Mouse (Mus musculus) cerebellum, adult 8-10 months (tissue): ENCODE measurements at regions not wholly inside any gene's neighbourhood (a gene's known extent, or its start where the extent isn't known, plus 50 kb on each side); places are given as distances from the start of the nearest gene placed in this dataset.

Experiments used
- DNase-seq: peaks from one replicate; pipeline ENCODE4 v3.0.0; 2022

DNA sequence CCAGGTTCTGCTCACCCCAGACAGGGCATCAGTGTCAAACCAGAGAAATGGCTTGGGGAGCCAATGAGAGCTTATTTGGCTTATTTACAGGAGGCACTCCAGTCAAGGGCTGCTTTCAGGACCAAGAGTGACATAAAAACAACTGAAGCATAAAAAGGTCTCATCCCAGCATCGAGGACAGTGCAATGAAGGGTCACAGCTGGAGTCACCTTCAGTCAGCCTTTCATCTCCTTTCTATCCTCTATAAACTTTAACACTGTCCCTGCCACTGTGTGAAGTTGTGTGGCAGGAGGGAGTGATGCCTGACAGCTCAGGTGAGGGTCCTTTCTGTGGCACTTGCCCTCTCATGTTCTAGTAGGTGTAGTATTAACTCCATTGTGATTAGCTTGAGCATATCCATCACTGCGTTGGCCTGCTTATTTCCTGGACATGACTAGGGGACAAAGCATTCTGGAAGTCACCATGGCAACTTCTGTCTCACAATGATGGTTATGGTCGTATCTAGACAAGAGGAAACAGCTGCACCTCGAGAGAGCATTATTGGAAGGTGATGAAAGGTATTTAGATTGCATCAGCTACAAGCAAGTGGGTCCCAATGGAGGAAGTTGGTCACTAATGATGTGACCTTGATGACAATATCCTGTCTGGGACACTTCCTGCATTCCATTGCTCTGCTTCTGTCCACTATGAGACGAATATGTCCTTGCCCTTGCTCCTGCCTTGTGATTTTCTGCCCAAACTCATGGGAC is 87.8 kb upstream of the Enpp6 start:
- DNase-seq = no peak

DNA sequence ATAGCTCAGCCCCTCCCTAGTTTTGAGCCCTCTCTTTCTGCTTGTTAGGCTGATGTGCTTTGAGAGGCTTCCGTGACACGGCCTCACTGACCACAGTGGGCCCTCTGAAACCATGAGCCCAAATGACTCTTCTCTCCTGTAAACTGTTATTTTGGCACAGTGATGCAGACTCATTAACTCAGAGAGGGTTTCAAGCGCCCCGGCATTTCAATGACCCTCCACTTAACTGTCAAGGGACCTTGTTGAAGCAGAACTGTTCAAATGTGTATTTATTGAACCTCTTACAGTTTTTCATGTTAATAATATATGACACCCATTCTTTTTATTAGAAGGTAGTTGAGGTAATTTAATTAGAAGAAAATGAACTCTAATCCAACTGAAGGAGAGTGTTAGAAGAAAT is 85.9 kb upstream of the Enpp6 start:
- no peak for DNase-seq

DNA sequence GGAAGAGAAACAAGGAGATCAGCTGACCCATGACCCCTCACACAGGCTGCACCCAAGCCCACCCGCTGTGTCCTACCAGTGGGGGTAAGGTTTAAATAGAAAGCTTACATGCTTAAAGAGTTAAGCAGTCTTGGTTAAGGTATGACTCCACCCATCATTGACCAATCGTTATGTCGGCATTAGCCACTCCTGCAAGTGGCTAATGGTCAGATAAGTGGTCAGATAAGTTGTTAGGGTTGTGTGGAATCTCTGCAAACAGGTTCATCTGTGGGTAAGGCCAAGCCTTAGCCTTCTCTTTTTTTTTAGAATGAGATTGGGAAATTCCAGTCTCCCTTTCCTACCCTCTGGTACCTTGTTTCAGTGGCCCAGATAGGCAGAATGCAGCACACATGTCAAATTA is 82.0 kb upstream of the Enpp6 start:
- no peak for DNase-seq

DNA sequence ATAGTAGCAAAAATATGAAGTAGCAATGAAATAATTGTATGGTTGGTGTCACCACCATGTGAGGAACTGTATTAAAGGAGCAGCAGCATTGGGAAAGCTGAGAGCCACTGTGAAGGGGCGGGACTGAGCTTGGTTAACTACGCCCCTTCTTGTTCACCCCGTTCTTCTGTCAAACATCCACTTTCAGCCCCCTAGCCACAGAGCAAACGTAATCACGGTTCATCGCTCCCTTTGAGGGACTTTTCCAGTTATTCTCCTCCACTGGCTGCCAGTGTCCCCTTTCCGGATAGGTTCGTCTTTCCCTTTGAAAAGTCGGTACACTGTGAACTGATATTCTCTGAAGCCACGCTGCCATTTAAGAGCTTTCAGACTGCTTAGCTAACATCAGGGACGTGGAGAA is 79.3 kb upstream of the Enpp6 start:
- no peak for DNase-seq

DNA sequence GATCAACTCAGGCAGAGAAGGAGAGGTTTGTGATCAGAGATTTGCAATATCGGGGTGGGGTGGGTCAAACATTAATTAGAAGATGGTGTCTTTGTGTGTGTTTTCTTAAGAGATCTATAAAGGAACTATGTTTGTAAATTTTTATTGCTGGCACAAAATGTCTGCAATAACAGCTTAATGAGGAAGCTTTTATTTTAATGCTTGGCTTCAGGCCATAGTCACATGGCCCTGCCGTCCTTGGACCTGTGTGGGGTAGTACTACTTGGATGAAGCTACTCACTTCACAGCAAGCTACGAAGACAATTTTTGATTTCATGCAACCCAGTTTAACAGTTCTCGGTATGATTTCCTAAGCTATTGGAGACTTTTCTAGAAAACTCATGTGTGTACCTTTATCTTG is 78.5 kb upstream of the Enpp6 start:
- DNase-seq = no peak

DNA sequence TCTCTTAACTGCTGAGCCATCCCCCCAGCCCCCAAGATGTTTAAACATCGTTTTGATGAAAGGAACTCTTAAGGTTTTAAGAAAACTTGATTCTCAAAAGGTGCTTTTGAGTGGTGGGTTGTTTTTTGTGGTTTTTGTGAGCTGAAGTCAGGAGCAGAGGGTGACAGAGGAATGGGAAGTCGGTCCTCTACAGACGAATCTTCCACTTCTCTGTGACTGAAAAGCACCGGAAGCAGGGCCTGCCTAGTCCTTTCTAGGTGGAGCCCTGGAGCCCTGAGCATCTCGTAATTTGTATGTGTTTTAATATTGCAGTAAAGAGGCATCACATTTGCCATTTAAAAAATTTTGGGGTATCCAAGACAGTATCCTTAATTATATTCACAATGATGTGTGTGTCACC is 72.7 kb upstream of the Enpp6 start:
- no peak for DNase-seq

DNA sequence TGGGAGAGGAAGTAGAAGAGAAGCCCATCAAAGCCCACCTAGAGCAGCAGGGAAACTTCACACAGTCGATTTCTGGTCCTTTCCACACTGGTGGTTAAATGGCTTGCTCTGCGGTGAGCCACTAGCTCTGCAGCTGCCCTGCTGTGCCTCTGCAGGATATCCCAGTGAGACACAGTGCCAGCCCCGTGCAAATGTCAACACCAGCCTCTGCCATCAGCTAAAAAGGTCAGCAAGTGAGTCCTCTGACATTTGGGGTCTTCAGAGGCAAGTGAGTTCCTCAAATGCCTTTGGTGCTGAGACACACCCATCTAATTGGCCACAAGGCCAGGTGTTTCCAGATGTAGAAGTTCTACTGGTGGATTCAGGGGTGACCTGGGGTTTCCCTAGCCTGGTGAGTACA is 66.6 kb upstream of the Enpp6 start:
- DNase-seq = no peak

DNA sequence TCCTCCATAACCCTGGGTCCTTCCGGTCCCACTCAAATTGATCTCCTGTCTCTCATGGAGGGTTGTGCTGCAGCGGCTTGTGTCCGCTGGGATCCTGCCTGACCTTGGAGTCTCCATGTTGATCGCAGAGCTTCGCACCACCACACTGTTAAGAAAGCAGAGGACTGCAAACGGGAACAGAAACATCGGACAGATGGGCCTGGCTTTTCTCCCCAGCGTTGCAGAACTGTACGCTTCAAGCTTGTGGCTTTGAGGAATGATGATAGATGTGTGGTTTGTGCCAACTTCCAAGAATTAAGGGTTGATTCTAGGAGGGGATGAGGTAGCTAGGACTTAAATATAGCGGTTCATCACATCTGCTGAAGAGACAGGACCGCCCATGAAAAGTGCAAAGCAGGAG is 65.6 kb upstream of the Enpp6 start:
- DNase-seq = no peak

DNA sequence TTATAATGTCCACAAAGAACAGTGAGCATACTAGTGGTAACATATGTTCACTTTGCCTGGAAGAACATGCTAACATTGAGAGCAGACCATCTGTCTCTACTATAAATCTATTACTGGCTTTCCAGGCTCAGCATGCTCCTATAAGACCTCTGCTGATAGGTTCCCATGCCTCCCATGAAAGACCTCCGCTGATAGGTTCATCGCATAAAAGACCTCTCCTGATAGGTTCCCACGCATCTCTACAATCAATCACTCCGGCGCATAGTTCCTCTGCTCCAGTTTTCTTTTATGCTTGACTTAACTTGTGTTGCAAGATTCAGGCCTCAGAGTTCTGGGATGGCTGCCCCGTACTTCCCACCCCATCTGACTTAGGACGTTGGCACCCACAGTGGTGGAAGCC is 65.1 kb upstream of the Enpp6 start:
- no peak for DNase-seq

DNA sequence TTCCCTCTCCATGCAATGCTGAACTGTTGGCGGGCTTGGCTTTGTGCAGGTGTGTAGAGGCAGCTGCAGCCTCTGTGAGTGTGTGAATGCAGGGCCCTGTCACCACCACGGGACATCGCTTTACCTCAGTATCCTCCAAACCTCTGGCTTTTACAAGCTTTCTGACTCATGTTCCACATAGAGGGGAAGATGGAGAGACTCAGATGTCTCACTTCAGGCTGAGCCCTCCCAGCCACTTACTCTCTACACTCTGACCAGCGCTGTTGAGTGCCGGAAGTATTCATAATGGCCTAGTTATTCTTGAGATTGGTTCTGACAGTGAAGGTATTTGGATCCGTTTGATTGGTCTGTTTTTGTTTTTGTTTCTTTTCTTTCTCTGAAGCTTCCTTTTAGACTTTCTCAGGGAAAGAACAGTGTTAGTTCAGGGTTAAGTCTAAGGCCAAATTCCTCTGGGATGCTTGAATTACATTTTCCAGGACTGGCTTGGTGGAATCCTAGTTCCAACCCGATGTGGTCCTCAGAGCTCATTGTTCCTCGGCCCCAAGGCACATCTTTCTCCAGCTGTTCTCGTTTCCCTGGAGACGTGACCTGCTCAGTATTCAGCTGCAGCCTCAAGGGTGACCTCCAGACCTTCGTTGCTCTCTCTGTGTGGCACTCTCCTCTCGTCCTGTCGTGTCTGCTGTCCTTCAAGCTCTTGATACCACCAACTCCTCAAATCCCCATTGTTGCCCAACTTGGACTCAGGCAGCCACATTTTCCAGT is 61.7 kb upstream of the Enpp6 start:
- DNase-seq = no peak

DNA sequence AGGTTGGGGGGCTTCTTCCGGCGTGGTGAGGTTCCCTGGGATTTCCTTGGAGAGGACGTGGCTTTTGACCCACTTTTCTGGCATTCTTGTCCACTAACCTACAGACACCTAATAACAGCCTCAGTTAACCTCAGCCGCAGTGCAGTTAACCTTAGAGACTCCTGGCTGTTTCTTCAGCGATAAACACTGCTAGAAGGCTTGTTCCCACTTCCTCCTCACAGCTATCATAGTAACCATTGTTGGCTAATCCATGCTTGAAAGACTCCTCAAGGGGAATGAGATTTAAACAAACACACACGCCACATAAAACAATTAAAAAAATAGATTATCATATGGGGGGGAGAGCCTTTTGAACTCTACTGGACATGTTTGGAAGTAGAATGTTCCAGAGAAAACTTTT is 58.0 kb upstream of the Enpp6 start:
- no peak for DNase-seq

DNA sequence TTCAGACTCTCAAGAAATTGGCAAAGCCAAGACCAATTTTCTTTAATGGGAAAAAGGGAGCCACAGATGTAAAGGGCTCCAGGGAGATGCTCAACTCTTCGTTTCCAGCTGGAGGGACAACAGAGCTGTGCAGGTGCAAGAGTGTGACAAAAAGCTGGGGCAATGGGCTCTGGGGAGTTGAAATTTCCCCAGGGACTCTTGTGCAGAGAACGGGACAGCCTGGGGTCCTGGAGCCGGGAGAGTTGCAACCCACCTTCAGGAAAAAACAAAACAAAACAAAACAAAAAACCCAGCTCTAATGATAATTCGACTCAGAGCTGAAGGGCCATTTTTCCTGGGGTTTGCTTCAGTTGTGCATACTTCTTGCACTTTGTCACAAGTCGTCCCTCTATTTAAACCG is 57.0 kb upstream of the Enpp6 start:
- no peak for DNase-seq

DNA sequence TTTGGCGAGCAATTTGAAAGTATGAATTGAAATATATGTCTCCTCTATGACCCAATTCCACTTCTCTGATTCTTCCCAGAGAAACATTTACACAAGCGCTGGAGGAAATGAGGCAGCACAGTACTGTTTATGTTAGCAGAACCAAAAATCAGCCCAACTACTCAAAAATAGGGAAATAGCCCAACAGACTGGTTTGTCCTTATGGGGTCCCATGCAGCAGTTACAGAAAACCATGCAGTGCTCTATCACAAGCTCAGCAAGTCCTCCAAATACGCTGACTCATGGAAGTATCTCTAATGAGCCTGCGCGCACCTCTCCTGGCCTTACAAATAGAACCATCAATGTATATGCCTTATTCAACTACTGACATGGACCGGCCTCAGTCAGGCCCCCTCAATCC is 55.4 kb upstream of the Enpp6 start:
- no peak for DNase-seq

DNA sequence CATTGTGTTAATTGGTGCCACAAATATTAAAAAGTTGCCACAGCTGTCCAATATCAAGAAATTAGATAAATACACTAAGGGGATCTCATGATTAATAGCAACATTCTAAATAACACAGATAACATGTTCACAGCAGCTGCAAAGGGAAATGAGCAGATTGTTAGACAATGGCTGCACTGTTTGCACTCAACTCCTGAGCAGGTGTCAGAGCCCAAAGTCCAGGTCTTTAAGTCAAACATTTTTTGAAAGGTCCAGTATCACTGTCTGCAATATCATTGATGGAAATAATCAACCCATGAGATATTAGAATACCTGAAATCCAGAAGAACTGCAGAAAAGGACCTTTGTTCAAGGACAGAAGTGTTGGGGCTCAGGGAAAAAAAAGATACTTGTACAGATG is 53.4 kb upstream of the Enpp6 start:
- DNase-seq = no peak

DNA sequence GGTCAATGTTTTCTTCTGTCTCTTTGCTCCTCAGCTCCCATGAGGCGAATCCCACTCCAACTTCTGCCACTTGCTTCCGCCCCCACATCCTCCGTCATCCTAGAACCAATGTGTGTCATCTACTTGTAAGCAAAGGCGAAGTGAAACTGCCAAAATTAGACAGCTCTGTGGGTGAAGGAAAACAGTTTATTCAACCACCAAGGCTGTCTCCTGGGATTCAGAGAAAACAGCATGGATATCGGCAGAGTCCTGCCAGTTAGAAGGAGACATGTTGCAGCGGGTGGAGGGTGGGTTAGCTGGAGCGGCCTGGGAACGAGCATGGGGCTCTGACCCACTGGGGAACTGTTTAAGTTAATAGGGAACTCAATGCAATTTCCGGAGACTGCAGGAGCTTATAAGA is 52.4 kb upstream of the Enpp6 start:
- DNase-seq = no peak

DNA sequence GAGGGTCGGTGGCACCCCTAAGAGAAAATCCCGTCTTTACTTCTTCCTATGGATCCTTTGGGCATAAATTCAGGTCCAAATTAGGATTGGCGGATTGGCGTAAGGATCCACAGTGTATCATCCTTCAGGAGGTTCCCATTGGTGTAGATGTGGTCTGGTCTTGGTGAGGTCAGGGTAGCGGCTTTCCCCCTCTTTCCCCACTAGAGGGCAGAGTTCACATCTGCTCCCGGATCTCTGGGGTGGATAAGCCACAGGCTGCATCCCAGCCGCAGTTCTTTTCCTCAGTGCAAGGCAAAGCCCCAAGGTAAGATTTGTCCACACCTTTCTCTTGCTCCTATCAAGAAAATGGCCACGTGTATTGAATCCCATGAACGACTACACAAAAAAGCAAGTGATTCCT is 51.8 kb upstream of the Enpp6 start:
- peak; percentile 29 for DNase-seq

DNA sequence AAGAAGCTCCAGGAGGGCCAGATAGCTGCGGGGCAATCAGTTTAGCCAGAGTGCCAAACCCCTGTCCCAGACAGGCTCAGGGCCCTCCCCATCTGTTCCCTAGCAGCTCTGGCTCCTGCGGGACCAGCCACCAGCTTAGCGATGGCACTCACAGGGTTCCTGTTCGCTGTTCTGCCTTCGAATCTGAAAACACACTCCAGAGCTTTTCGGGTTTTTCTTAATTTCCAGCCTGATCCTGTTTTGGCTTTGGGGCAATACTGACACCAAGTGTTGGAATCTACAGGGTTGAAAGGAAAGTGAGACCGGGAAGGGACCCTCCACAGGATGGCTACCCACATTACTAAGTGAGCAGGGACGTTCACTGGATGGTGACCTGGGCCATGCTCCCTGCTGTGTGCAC is 50.6 kb upstream of the Enpp6 start:
- no peak for DNase-seq
